Mouse (Mus musculus) embryonic facial prominence, embryonic 14.5 days (tissue): Measurements from ENCODE around the gene Mcub. TPM values are rescaled to one million over a fixed set of nuclear protein-coding genes. Genes with fewer than 3 reads are reported as not detected.

Experiments used
- ATAC-seq: fragments of 200-750 bp; cut with Nextera tagmentation; 2 replicates; pipeline ENCODE4 v1.8.0; 2017; ENCODE audit warnings: low read depth, moderate number of reproducible peaks, moderate TSS enrichment
- DNase-seq: peaks from one replicate; pipeline ENCODE4 v3.0.0-alpha.2; 2015; ENCODE audit warnings: low spot score
- H3K27ac ChIP-seq: fragments of 300-500 bp; sonication (generic); replicated peaks from 2 replicates; pipeline ENCODE4 v1.5.1; 2014; ENCODE audit warnings: low read depth, mild to moderate bottlenecking, low read length, moderate library complexity
- H3K27me3 ChIP-seq: fragments of 300-500 bp; sonication (generic); replicated peaks from 2 replicates; pipeline ENCODE4 v1.6.1; 2014; ENCODE audit warnings: low read length; ENCODE audit not compliant: control insufficient read depth, insufficient read depth
- H3K36me3 ChIP-seq: fragments of 300-500 bp; sonication (generic); 2 replicates; pipeline ENCODE4 v1.6.1; 2014; ENCODE audit warnings: low read length, mixed read lengths; ENCODE audit not compliant: control insufficient read depth, insufficient read depth
- H3K4me1 ChIP-seq: fragments of 300-500 bp; sonication (generic); 2 replicates; pipeline ENCODE4 v1.6.1; 2014; ENCODE audit warnings: antibody characterized with exemption, low read length; ENCODE audit not compliant: control insufficient read depth, insufficient read depth
- H3K4me2 ChIP-seq: fragments of 300-500 bp; sonication (generic); 2 replicates; pipeline ENCODE4 v1.6.1; 2014; ENCODE audit warnings: low read depth, mild to moderate bottlenecking, low read length, moderate library complexity, mixed read lengths
- H3K4me3 ChIP-seq: fragments of 300-500 bp; sonication (generic); 2 replicates; pipeline ENCODE4 v1.5.1; 2014; ENCODE audit warnings: low read depth, mild to moderate bottlenecking, low read length
- H3K9ac ChIP-seq: fragments of 300-500 bp; sonication (generic); 2 replicates; pipeline ENCODE4 v1.6.1; 2014; ENCODE audit warnings: low read depth, mild to moderate bottlenecking, low read length, moderate library complexity, mixed read lengths
- H3K9me3 ChIP-seq: fragments of 300-500 bp; sonication (generic); 2 replicates; pipeline ENCODE4 v1.6.1; 2016; ENCODE audit warnings: low read length; ENCODE audit not compliant: control insufficient read depth
- WGBS: fragments of 180-500 bp; shearing (Covaris S2); extraction: QIAGEN DNeasy Blood & Tissue Kit; methylation state at CpG from one replicate; pipeline ENCODE4 v1.1.7; 2014; 5-methylcytosine and 5-hydroxymethylcytosine counted together
- polyA plus RNA-seq: library from polyadenylated mRNA; unstranded; fragments of >200 nt; fragmentation: Nextera tagmentation; extraction: Ambion mirVana; gene quantifications from 2 replicates; pipeline ENCODE4 v1.2.1, GENCODE M21; 2014

Gene Mcub
- polyA plus RNA-seq, 1 experiment from 2014 or later: 8.9 TPM

DNA sequence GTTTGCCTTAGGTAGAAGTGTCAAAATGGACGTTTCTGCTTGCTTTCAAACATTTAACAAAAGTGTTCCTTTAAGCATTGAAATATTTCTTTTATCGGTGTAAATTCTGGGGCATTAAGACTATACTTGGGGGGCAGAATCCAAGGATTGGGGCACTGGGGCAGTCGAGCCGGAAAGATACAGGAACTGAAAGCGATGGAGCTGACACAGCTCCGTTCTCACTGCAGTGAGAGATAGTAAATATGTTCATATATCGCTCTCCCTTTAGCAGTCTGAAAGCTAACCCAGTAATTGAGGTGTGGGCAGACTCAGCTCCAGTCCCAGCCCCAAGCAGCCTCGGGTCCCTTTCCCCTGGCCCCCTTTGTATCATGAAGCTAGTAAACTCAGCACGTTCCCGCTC, 975 bp downstream of the Mcub start:
- peak overlapping the region; percentile 99 for H3K4me2 ChIP-seq
- no peaks in the 10 kb centered on the region for H3K9me3 ChIP-seq
- H3K27ac ChIP-seq: no peak overlapping the region
- H3K27me3 ChIP-seq: peaks cover 25% of the 10 kb centered on the region
- H3K9ac ChIP-seq: peak overlapping the region; percentile 59
- H3K36me3 ChIP-seq: no peaks in the 10 kb centered on the region
- 39% methylated on average over 10 of the region's 10 CpGs for WGBS
- H3K4me1 ChIP-seq: peaks cover 7% of the 10 kb centered on the region
- peak overlapping the region; percentile 63 for H3K4me3 ChIP-seq
- ATAC-seq (no peak), DNase-seq (no peak)

GRCm38 (mm10) chr3:129967874-129968273, 2.1 kb downstream of the Mcub start:
- Histone ChIP-seq H3K9ac (no peak overlapping the region), H3K4me1 (peaks cover 7% of the 10 kb centered on the region), H3K36me3 (no peaks in the 10 kb centered on the region), H3K9me3 (no peaks in the 10 kb centered on the region), H3K4me2 (no peak overlapping the region), H3K27me3 (peaks cover 25% of the 10 kb centered on the region), H3K27ac (no peak overlapping the region), H3K4me3 (no peak overlapping the region)
- 77% methylated on average over 9 of the region's 9 CpGs for WGBS
- ATAC-seq: no peak
- no peak for DNase-seq

GRCm38 (mm10) chr3:129964681-129965080, 5.3 kb downstream of the Mcub start:
- ATAC-seq (no peak), DNase-seq (no peak)

DNA sequence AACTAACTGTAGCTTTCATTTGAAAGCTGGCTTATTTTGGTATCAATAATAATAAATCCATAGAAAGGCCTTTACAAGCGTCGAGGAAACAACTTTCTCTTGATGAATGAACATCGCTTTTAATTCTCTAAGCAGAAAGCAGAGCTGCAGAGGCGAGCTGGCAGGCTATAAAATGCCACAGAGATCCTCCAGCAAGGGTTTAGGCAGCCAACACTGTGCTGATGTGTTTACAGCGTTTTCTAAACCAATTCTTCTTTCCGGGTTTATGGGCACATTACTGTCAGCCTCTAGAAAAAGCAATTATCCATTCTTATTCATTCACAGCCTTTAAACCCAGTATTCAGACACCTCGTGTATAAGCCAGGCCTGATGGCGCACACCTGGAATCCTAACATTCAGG, 7.5 kb downstream of the Mcub start:
- DNase-seq (no peak), ATAC-seq (no peak)
- no peak overlapping the region for H3K4me2 ChIP-seq
- 0 out of 2 replicates have a peak, but pooled peaks cover 3% of the 10 kb centered on the region for H3K27me3 ChIP-seq
- H3K27ac ChIP-seq: no peak overlapping the region
- no peaks in the 10 kb centered on the region for H3K4me1 ChIP-seq
- H3K36me3 ChIP-seq: no peaks in the 10 kb centered on the region
- no peak overlapping the region; the same call in 1 of the 2 replicates for H3K9ac ChIP-seq
- WGBS: 81% methylated on average over 8 of the region's 8 CpGs
- H3K4me3 ChIP-seq: no peak overlapping the region
- no peaks in the 10 kb centered on the region for H3K9me3 ChIP-seq

More at GRCm38 (mm10) chr3:129964681-129965080, 5.3 kb downstream of the Mcub start:
- Histone ChIP-seq H3K9ac (no peak overlapping the region), H3K9me3 (no peaks in the 10 kb centered on the region), H3K27ac (no peak overlapping the region), H3K4me2 (no peak overlapping the region), H3K27me3 (peaks cover 18% of the 10 kb centered on the region), H3K4me1 (no peaks in the 10 kb centered on the region), H3K36me3 (no peaks in the 10 kb centered on the region), H3K4me3 (no peak overlapping the region)
- 85% methylated on average over 8 of the region's 8 CpGs for WGBS

DNA sequence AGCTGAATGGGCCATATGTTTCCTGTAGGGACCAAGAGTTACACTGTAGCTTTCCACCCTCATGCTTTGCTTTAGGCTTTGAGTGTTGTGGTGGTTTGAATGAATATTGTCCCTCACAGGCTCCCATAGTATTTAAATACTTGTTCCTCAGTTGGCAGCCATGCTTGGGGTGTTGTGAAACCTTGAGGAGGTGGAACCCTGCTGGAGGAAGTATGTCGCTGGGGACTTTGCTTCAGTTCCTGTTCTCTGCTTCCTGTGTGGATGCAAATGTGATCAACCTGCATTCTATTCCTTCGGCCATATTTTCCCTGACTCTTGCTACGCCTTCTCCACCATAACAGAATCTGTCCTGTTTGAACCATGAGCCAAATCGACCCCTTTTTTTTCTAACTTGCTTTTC, 16.7 kb downstream of the Mcub start:
- no peak for ATAC-seq
- no peak overlapping the region for H3K9ac ChIP-seq
- 84% methylated on average over 4 of the region's 4 CpGs for WGBS
- H3K9me3 ChIP-seq: no peaks in the 10 kb centered on the region
- no peak overlapping the region for H3K4me2 ChIP-seq
- no peak overlapping the region for H3K27ac ChIP-seq
- H3K36me3 ChIP-seq: no peaks in the 10 kb centered on the region
- no peak for DNase-seq
- H3K4me3 ChIP-seq: no peak overlapping the region
- H3K4me1 ChIP-seq: no peaks in the 10 kb centered on the region
- no peaks in the 10 kb centered on the region for H3K27me3 ChIP-seq

DNA sequence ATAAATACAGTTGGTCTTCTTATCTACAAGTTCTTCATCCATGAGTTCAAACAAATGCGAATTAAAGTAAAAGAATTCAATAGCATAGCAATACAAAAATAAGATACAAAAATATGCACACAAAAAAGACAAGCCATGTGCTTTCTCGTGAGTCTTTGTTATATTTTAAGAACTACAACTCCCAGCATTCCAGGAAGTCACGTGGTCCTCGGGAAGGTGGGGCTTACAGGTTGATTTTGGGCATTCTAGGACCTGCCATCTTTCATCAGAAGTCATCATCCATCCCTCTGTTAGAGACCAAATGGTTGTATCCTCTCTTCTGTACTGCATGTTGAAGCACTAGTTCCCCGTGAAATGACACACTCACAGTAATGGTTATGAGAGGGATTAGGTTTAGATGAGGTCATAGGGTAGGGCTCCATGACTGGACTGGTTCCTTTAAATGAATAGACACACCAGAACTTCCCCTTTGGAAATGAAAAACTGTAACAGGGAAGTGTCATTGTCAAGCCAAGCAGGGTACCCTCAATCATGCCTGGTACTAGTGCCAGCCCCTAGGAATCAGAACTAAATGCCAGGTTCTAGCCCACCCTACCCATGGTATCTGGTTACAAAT, 20.7 kb downstream of the Mcub start:
- DNase-seq: no peak
- H3K4me2 ChIP-seq: no peak overlapping the region
- H3K9me3 ChIP-seq: no peaks in the 10 kb centered on the region
- H3K9ac ChIP-seq: no peak overlapping the region
- WGBS: 84% methylated on average over 5 of the region's 5 CpGs
- no peak for ATAC-seq
- no peaks in the 10 kb centered on the region for H3K27me3 ChIP-seq
- H3K36me3 ChIP-seq: no peaks in the 10 kb centered on the region
- H3K27ac ChIP-seq: no peak overlapping the region
- H3K4me1 ChIP-seq: no peaks in the 10 kb centered on the region
- no peak overlapping the region for H3K4me3 ChIP-seq

DNA sequence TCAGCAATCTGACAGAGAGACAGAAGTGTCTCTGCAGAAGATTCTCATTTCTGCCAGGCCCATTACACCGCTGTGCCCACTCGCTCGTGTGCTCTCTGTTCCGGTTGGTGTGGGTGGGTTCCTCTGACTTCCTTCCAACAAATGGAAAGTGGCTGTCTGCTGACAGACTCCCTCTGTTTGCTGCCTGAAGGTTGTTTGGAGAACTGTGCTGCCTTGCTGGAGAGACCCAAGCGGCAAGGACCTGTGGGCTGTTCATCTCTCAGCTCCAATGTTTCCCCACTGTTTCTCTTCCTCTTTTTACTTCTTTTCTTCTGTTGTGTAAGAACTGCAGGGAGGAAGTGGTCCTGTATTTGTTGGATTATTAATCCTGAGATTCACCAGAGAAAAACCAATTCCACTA, 21.6 kb downstream of the Mcub start:
- ATAC-seq: no peak
- Histone ChIP-seq H3K4me1 (no peaks in the 10 kb centered on the region), H3K9me3 (no peaks in the 10 kb centered on the region), H3K36me3 (no peaks in the 10 kb centered on the region), H3K27ac (no peak overlapping the region), H3K4me3 (no peak overlapping the region), H3K27me3 (no peaks in the 10 kb centered on the region), H3K4me2 (no peak overlapping the region), H3K9ac (no peak overlapping the region)
- DNase-seq: no peak
- 83% methylated on average over 5 of the region's 5 CpGs for WGBS

GRCm38 (mm10) chr3:129946217-129946914, 23.6 kb downstream of the Mcub start:
- Histone ChIP-seq H3K4me2 (no peak overlapping the region), H3K4me3 (no peak overlapping the region), H3K4me1 (no peaks in the 10 kb centered on the region), H3K9ac (no peak overlapping the region), H3K9me3 (no peaks in the 10 kb centered on the region), H3K27ac (no peak overlapping the region), H3K36me3 (no peaks in the 10 kb centered on the region), H3K27me3 (no peaks in the 10 kb centered on the region)
- DNase-seq (no peak), ATAC-seq (no peak)
- WGBS: 74% methylated on average over 5 of the region's 5 CpGs

DNA sequence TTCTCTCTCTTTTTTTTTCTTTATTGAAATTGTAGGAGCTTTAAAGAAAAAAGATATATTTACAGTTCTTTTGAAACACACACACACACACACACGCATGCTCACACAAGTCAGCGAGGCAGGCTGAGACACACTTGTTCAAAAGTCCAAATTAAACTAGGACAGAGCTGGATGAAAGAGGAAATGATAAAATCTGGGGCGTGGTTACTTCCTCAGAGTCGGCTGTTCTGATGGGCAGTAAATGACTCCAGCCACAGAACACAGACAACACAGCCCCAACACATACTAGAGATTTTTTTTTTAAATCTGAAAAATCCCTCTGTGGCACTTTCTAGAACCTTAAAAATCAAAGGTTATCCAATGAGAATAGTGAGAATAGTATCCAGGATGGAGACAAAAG, 26.2 kb downstream of the Mcub start:
- Histone ChIP-seq H3K9me3 (no peaks in the 10 kb centered on the region), H3K4me1 (no peaks in the 10 kb centered on the region), H3K9ac (no peak overlapping the region), H3K4me3 (no peak overlapping the region), H3K36me3 (no peaks in the 10 kb centered on the region), H3K27me3 (no peaks in the 10 kb centered on the region), H3K27ac (no peak overlapping the region), H3K4me2 (no peak overlapping the region)
- WGBS: 66% methylated on average over 4 of the region's 4 CpGs
- ATAC-seq (no peak), DNase-seq (no peak)
